ENCODE assay signal across 8 mouse cellular contexts in the genomic region with DNA sequence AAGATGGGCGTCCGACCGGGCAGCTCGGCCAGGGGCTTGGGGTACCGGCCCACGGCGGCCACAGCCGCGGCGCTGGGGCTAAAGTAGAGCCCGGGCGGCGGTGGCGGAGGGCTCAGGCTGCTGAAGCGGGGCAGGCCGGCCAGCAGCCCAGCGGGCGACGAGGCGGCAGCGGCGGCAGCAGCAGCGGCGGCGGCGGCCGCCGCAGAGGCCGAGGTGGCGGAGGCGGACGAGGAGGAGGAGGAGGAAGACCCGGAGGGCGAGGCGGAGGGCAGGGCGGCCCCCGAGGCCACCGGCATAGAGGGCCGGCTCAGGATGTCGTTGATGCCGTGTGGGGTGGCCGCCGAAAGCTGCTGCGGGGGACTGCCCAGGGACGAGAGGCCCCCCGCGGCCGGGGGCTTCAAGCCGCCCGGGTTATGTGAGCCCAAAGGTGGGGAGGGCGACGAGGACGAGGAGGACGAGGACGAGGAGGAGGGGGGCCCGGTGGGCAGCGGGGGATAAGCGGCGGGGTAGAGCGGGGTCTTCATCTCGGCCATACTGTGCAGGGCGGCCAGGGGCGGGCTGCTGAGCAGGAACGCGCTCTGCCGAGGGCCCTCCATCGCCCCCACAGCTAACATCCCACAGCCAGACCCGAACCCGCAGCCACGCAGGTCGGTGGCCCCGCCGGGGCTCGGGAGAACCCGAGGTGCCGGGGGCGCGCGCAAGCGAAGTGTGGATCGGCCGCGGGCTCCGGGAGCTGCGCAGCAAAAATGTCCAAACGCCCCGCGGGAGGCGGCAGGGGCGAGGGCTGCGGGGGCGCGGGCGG. TPM values are rescaled to one million over a fixed set of nuclear protein-coding genes. Genes with fewer than 3 reads are reported as not detected.
DNase-seq lines count a peak whose midpoint lies in the region; ATAC-seq and TF ChIP-seq lines count a peak whose summit lies in the region.

No protein-coding gene starts in this region.

- no peaks in the 10 kb centered on the region for H3K36me3 ChIP-seq in liver, embryonic 12.5 days
- no peaks in the 10 kb centered on the region for H3K36me3 ChIP-seq in stomach, postnatal 0 days (ENCODE audit: control insufficient read depth, insufficient read depth, low read length)

- DNase-seq in embryo, embryonic 11 days: peak; percentile 49
- DNase-seq in embryo, embryonic 9.5 days (ENCODE audit: extremely low spot score): no peak
- peak; percentile 10 for DNase-seq in thymus, postnatal 4 days
- no peak for DNase-seq in thymus, postnatal 36 days
- peak; percentile 32 for DNase-seq in stomach, postnatal 0 days (ENCODE audit: low spot score)
- DNase-seq in layer of hippocampus, adult 9-10 months (ENCODE audit: low spot score): no peak

- peaks cover 99% of the 10 kb centered on the region for H3K27me3 ChIP-seq in liver, embryonic 12.5 days (replicated peaks)
- peaks cover 39% of the 10 kb centered on the region; the same call in 1 of the 2 replicates for H3K27me3 ChIP-seq in stomach, postnatal 0 days (ENCODE audit: control insufficient read depth, insufficient read depth, low read length)

- TF ChIP-seq CTCF in stomach, postnatal 0 days (IDR thresholded peaks at IDR 0.05; ENCODE audit: low read depth): no peak

- ATAC-seq in liver, embryonic 12.5 days: no peak
- ATAC-seq in stomach, postnatal 0 days (ENCODE audit: low FRiP score, low TSS enrichment): no peak; the same call in 1 of the 2 replicates
- ATAC-seq in cerebellum, adult (ENCODE audit: insufficient number of reproducible peaks, low FRiP score, low TSS enrichment): no peak

- TF ChIP-seq EP300 in stomach, postnatal 0 days (optimal IDR thresholded peaks at IDR 0.05): no peak

- H3K9ac ChIP-seq in liver, embryonic 12.5 days: no peak overlapping the region
- peak overlapping the region; percentile 51 for H3K9ac ChIP-seq in stomach, postnatal 0 days (ENCODE audit: low read length)

- no peaks in the 10 kb centered on the region for H3K9me3 ChIP-seq in liver, embryonic 12.5 days (replicated peaks)
- no peaks in the 10 kb centered on the region for H3K9me3 ChIP-seq in stomach, postnatal 0 days (ENCODE audit: control insufficient read depth, low read length)

- WGBS in liver, embryonic 12.5 days (ENCODE audit: insufficient replicate concordance): 3% methylated on average over 67 of the region's 94 CpGs
- under 1% methylated on average over 58 of the region's 94 CpGs for WGBS in stomach, postnatal 0 days

- peak overlapping the region; percentile 45 for H3K4me3 ChIP-seq in liver, embryonic 12.5 days
- peak overlapping the region; percentile 42 for H3K4me3 ChIP-seq in stomach, postnatal 0 days (ENCODE audit: low read depth, low read length)

- H3K4me2 ChIP-seq in liver, embryonic 12.5 days: peak overlapping the region; percentile 62
- peak overlapping the region; percentile 56 for H3K4me2 ChIP-seq in stomach, postnatal 0 days (replicated peaks; ENCODE audit: low read depth)

- peaks cover 24% of the 10 kb centered on the region for H3K4me1 ChIP-seq in liver, embryonic 12.5 days
- peaks cover 3% of the 10 kb centered on the region for H3K4me1 ChIP-seq in stomach, postnatal 0 days (replicated peaks; ENCODE audit: control insufficient read depth, insufficient read depth)

- H3K27ac ChIP-seq in liver, embryonic 12.5 days: no peak overlapping the region
- H3K27ac ChIP-seq in stomach, postnatal 0 days (replicated peaks): peak overlapping the region; percentile 49; the same call in 1 of the 2 replicates

RNA-seq across cellular contexts. Expression of gene Nkx6-1, which starts 1.0 kb away (rescaled TPM):
- polyA plus RNA-seq in liver, embryonic 12.5 days (2016; fragmentation: Nextera tagmentation; extraction: Ambion mirVana): 0.04 and 0.11 TPM in 2 replicates
- 1.6 and 2.8 TPM in 2 replicates for polyA plus RNA-seq in stomach, postnatal 0 days (2015; fragmentation: Nextera tagmentation; extraction: Ambion mirVana)

Comparison
In these comparisons a context has a peak if more than half of its experiments do, and no peak if none do; other contexts are left out.
1. DNase-seq: peak in embryo, embryonic 11 days (single experiment), thymus, postnatal 4 days (single experiment) and stomach, postnatal 0 days (single experiment); none in embryo, embryonic 9.5 days (single experiment), thymus, postnatal 36 days (0 of 2) and layer of hippocampus, adult 9-10 months (single experiment).